Mouse (Mus musculus) G1E (cell line): ENCODE data around the gene Spin2f. TPM values are rescaled to one million over a fixed set of nuclear protein-coding genes. Genes with fewer than 3 reads are reported as not detected.
"Not testable (repeated sequence)": the region's sequence is repeated elsewhere in the genome, so short reads cannot be mapped to it uniquely, and the experiment has no call there.

Source experiments
- ATAC-seq: 2 replicates; pipeline ENCODE4 v1.8.0; 2016; ENCODE audit warnings: mild to moderate bottlenecking; ENCODE audit not compliant: insufficient number of reproducible peaks, poor library complexity, low FRiP score, severe bottlenecking; ENCODE audit errors: extremely low read depth
- DNase-seq: peaks from one replicate; pipeline ENCODE4 v3.0.0; 2012; ENCODE audit warnings: low spot score
- H3K27me3 ChIP-seq: 2 replicates; pipeline ENCODE4 v1.6.1; 2012; ENCODE audit warnings: mild to moderate bottlenecking, low read length, inconsistent platforms; ENCODE audit not compliant: insufficient read depth
- H3K36me3 ChIP-seq: replicated peaks from 2 replicates; pipeline ENCODE3; 2012; ENCODE audit warnings: mild to moderate bottlenecking, inconsistent platforms
- H3K4me1 ChIP-seq: 2 replicates; pipeline ENCODE4 v1.6.1; 2012; ENCODE audit warnings: low read depth, low read length, inconsistent platforms, mixed read lengths; ENCODE audit not compliant: insufficient read depth
- H3K4me3 ChIP-seq: 2 replicates; pipeline ENCODE4 v1.5.1; 2012; ENCODE audit warnings: low read depth, mild to moderate bottlenecking, inconsistent platforms, low read length, moderate library complexity, mixed read lengths
- H3K9me3 ChIP-seq: replicated peaks from 2 replicates; pipeline ENCODE4 v1.6.1; 2012; ENCODE audit warnings: inconsistent platforms
- polyA plus RNA-seq: library from polyadenylated mRNA; stranded (reverse); fragments of >175 nt; gene quantifications from 2 replicates; pipeline ENCODE4 v1.2.3, GENCODE M21; 2012
- total RNA-seq, 2 experiments: library from RNA; stranded (forward) in 1 of 2; stranded (reverse) in 1 of 2; fragments of 200-1000 nt in 1 of 2; fragments of >200 nt in 1 of 2; fragmentation: Nextera tagmentation in 1 of 2; gene quantifications; 2 replicates each; pipeline ENCODE4 v1.2.3; 2014 to 2017

Gene Spin2f
- not detected in 2 replicates for total RNA-seq (2014; fragmentation: Nextera tagmentation)
- total RNA-seq (2017) = 0.82 TPM in 1 of 2 replicates, not detected in the other
- polyA plus RNA-seq = not detected in 2 replicates

DNA sequence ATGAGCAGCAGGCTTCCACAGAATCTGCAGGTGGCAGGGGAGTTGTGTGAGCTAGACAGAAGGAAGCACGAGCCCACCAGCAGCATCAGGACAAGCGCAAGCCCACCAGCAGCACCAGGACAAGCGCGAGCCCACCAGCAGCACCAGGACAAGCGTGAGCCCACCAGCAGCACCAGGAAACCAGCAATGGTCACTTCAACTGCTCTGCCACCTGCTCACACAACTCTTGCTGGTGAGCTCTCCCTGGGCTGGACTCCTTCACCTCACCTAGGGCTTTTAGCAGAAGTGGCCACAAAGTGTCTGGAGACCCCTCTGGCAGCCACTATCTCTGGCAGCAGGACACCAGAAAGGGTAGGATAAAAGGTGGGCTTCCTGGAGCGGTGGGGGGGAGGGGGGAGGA is at the start of gene Spin2f:
Gene Spin2f (plus strand): TSS at position 301 of the 400 bp plus-strand sequence.
- not testable (repeated sequence) for H3K36me3 ChIP-seq, H3K9me3 ChIP-seq, H3K4me1 ChIP-seq, H3K4me3 ChIP-seq, ATAC-seq, DNase-seq, H3K27me3 ChIP-seq

DNA sequence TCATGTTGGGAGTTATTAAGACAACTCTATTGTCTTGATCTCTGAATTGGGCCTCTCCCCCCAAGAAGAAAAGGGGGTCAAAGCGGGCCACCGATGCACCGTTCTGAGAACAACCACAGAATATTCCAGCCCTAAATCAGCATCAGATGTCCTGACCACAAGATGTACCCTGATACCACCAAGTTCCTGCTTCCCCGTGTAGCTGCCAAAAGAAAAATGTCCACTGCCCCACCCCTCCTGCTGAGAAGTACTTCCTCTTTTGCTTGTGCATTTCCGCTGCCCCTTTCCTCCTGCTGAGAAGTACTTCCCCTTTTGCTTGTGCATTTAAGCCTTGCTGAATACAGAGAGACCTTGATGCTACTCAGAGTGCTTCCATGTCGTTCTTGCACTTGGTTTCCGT is 41.6 kb upstream of the Spin2f start:
- H3K27me3 ChIP-seq, ATAC-seq, H3K9me3 ChIP-seq, H3K4me3 ChIP-seq, DNase-seq, H3K36me3 ChIP-seq, H3K4me1 ChIP-seq: not testable (repeated sequence)

DNA sequence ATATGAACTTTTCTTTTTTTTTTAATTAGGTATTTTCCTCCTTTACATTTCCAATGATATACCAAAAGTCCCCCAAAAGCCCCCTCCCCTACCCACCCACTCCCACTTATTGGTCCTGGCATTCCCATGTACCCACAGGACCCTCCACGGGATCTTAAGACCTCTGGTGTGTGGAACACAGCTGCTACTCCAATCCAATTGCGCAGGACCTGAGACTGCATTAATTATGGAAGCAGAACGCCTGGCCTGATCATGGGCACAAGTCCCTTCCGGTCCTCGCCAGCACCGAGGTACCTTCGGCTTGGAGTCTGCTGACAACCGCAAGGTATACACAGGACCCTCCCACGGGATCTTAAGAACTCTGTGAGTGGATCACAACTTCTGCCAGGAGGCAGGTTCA is 30.2 kb upstream of the Spin2f start:
- H3K27me3 ChIP-seq, H3K4me3 ChIP-seq, H3K36me3 ChIP-seq, ATAC-seq, DNase-seq, H3K9me3 ChIP-seq, H3K4me1 ChIP-seq: not testable (repeated sequence)

DNA sequence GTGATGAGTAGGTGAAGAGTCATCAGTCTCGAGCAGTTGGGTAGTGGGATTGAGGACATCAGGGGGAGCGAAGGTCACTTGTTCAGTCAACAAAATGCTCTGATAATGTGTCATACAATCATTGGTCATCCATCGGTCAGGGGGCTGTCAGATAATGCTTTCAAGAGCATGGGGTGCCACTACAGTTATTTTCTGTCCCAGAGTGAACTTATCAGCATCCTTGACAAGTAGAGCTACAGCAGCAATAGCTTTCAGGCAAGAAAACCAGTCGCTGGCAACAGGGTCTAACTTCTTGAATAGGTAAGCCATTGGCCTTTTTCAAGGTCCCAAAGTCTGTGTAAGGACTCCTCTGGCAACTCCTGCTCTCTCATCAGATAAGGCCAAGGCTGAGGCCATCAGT is 18.6 kb upstream of the Spin2f start:
- not testable (repeated sequence) for H3K4me3 ChIP-seq, ATAC-seq, H3K4me1 ChIP-seq, H3K27me3 ChIP-seq, H3K9me3 ChIP-seq, H3K36me3 ChIP-seq, DNase-seq

DNA sequence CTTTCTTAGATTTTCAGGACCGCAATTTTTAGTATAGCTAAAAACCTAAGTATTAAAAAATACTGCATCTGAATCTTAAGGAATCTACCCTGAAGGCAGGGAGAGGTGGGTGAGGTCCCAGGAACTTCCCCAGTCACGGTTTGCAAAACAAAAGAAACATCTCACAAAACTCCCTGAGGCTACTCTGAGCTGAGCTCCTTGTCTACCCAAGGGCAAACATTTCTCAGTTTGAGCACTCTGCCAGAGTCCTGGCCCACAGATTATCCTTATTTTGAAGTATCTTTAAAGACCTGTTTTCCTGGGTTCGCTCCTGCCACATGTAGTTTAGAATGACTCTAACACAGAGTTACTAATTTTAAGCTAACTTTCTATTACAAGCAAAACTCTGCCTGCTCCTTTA is 11.9 kb upstream of the Spin2f start:
- H3K36me3 ChIP-seq, H3K4me1 ChIP-seq, ATAC-seq, DNase-seq, H3K27me3 ChIP-seq, H3K4me3 ChIP-seq, H3K9me3 ChIP-seq: not testable (repeated sequence)

Other genes with a start within 250 kb of the Spin2f start
- gene Btbd35f29, start 136.2 kb upstream of the Spin2f start, total RNA-seq (2014; fragmentation: Nextera tagmentation) = not detected in 2 replicates
- gene Btbd35f29, start 136.2 kb upstream of the Spin2f start, total RNA-seq (2017) = not detected in 2 replicates
- not detected in 2 replicates for gene Btbd35f29, start 136.2 kb upstream of the Spin2f start, polyA plus RNA-seq
- gene Btbd35f26, start 82.6 kb downstream of the Spin2f start, total RNA-seq (2014; fragmentation: Nextera tagmentation) = not detected in 2 replicates
- not detected in 2 replicates for gene Btbd35f26, start 82.6 kb downstream of the Spin2f start, total RNA-seq (2017)
- gene Btbd35f26, start 82.6 kb downstream of the Spin2f start, polyA plus RNA-seq = not detected in 2 replicates
- not detected in 2 replicates for gene Btbd35f19, start 130.0 kb downstream of the Spin2f start, total RNA-seq (2014; fragmentation: Nextera tagmentation)
- gene Btbd35f19, start 130.0 kb downstream of the Spin2f start, total RNA-seq (2017) = not detected in 2 replicates
- not detected in 2 replicates for gene Btbd35f19, start 130.0 kb downstream of the Spin2f start, polyA plus RNA-seq